Comparison of ENCODE assay signal across 8 mouse cellular contexts in the genomic region with DNA sequence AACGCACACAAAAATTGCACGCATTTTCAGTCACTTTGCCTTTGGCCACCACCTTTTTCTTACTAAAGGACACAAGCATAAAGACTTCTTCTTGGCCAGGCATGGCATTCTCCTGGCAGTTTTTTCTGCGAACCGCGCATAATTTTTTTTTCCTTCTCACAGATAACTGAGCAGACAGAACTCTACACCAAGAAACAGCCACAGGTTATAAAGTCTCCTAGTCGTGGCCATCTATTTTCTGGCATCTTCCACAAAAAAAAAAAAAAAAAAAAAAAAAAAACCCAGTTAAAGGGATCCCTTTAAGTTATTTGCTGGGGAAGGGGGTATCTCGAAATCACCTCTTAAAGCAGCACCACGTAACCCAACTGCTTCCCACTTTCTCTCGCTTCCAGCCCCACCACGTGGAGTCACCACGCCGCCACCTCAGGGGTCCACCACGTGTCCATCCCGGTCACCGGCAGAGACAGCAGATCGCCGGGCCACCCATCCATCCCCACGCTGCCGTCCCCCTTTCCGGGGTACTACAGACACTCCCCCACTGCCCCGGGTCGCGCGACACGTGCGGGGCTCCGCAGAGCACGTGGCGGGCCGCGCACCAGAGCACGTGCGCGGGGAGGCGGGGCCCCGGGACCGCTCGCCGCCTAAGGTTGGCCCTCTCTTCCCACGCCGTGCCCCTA. TPM values are rescaled to one million over a fixed set of nuclear protein-coding genes. Genes with fewer than 3 reads are reported as not detected.
A peak's percentile ranks its signal among the peaks of the same experiment; 100 is the strongest.
DNase-seq lines count a peak whose midpoint lies in the region; ATAC-seq and TF ChIP-seq lines count a peak whose summit lies in the region.

No protein-coding gene starts in this region.

- ATAC-seq in neural tube, embryonic 11.5 days (ENCODE audit: insufficient read depth, low FRiP score, low TSS enrichment) = no peak; the same call in 1 of the 2 replicates
- peak; percentile 30; the same call in 1 of the 2 replicates for ATAC-seq in limb, embryonic 14.5 days (ENCODE audit: low FRiP score, low read depth)
- no peak for ATAC-seq in stomach, embryonic 15.5 days (ENCODE audit: insufficient read depth, low FRiP score, low read depth)

- H3K9ac ChIP-seq in neural tube, embryonic 11.5 days (ENCODE audit: low read length) = peak overlapping the region; percentile 94
- peak overlapping the region; percentile 95 for H3K9ac ChIP-seq in limb, embryonic 14.5 days (ENCODE audit: low read depth, low read length, severe bottlenecking)
- H3K9ac ChIP-seq in stomach, embryonic 15.5 days = peak overlapping the region; percentile 90

- no peak for TF ChIP-seq CTCF in cerebellum, adult 2 months (IDR thresholded peaks at IDR 0.05; ENCODE audit: borderline replicate concordance, insufficient read depth, low read depth, low read length)

- H3K9me3 ChIP-seq in neural tube, embryonic 11.5 days (ENCODE audit: control insufficient read depth, low read length) = no peaks in the 10 kb centered on the region
- no peaks in the 10 kb centered on the region for H3K9me3 ChIP-seq in limb, embryonic 14.5 days (ENCODE audit: control insufficient read depth, low read length)
- H3K9me3 ChIP-seq in stomach, embryonic 15.5 days = no peaks in the 10 kb centered on the region

- no peak for DNase-seq in cerebellum, adult 2 months
- no peak for DNase-seq in cerebellum, postnatal 25 days
- no peak for DNase-seq in neural tube, embryonic 11.5 days (ENCODE audit: low spot score)
- DNase-seq in neural tube, embryonic 10.5 days (ENCODE audit: extremely low spot score, low spot score) = no peak
- peak; percentile 9 for DNase-seq in limb, embryonic 14.5 days (ENCODE audit: low spot score)
- DNase-seq in adrenal gland, adult 2 months = no peak
- DNase-seq in ovary, postnatal 14 days (ENCODE audit: low spot score) = no peak

- no peaks in the 10 kb centered on the region for H3K27me3 ChIP-seq in cerebellum, adult 2 months (ENCODE audit: control insufficient read depth, insufficient read depth, low read length)
- H3K27me3 ChIP-seq in neural tube, embryonic 11.5 days (ENCODE audit: control insufficient read depth, insufficient read depth, low read length) = no peaks in the 10 kb centered on the region
- H3K27me3 ChIP-seq in limb, embryonic 14.5 days (ENCODE audit: control insufficient read depth, insufficient read depth, low read length) = no peaks in the 10 kb centered on the region
- no peaks in the 10 kb centered on the region for H3K27me3 ChIP-seq in stomach, embryonic 15.5 days (replicated peaks)

- H3K4me1 ChIP-seq in cerebellum, adult 2 months (ENCODE audit: control insufficient read depth, insufficient read depth, low read length) = peaks cover 6% of the 10 kb centered on the region; the same call in 1 of the 2 replicates
- H3K4me1 ChIP-seq in neural tube, embryonic 11.5 days (ENCODE audit: control insufficient read depth, insufficient read depth, low read length) = peaks cover 17% of the 10 kb centered on the region; the same call in 1 of the 2 replicates
- H3K4me1 ChIP-seq in limb, embryonic 14.5 days (ENCODE audit: control insufficient read depth, insufficient read depth, low read length) = peaks cover 14% of the 10 kb centered on the region; the same call in 1 of the 2 replicates
- peaks cover 17% of the 10 kb centered on the region for H3K4me1 ChIP-seq in stomach, embryonic 15.5 days

- no peak for TF ChIP-seq POLR2A in cerebellum, adult 2 months (IDR thresholded peaks at IDR 0.05; ENCODE audit: borderline replicate concordance, insufficient read depth, low read length)
- no peak for TF ChIP-seq POLR2A in limb, embryonic 14.5 days (IDR thresholded peaks at IDR 0.05; ENCODE audit: borderline replicate concordance, extremely low read depth, insufficient read depth, insufficient read length)

- peaks cover 15% of the 10 kb centered on the region for H3K36me3 ChIP-seq in neural tube, embryonic 11.5 days (ENCODE audit: control insufficient read depth, insufficient read depth, low read length)
- peaks cover 43% of the 10 kb centered on the region for H3K36me3 ChIP-seq in limb, embryonic 14.5 days (ENCODE audit: control insufficient read depth, insufficient read depth, low read length)
- H3K36me3 ChIP-seq in stomach, embryonic 15.5 days = peaks cover 38% of the 10 kb centered on the region

- under 1% methylated on average over 41 of the region's 41 CpGs for WGBS in cerebellum, adult 2 months
- under 1% methylated on average over 20 of the region's 41 CpGs for WGBS in neural tube, embryonic 11.5 days
- 0% methylated on average over 30 of the region's 41 CpGs for WGBS in limb, embryonic 14.5 days
- under 1% methylated on average over 41 of the region's 41 CpGs for WGBS in stomach, embryonic 15.5 days

- peak overlapping the region; percentile 69 for H3K4me3 ChIP-seq in cerebellum, adult 2 months (replicated peaks; ENCODE audit: insufficient read depth, low read depth, low read length)
- H3K4me3 ChIP-seq in neural tube, embryonic 11.5 days (ENCODE audit: low read depth, low read length) = peak overlapping the region; percentile 89
- H3K4me3 ChIP-seq in limb, embryonic 14.5 days (replicated peaks; ENCODE audit: low read length) = peak overlapping the region; percentile 92
- H3K4me3 ChIP-seq in stomach, embryonic 15.5 days (replicated peaks) = peak overlapping the region; percentile 80

- H3K27ac ChIP-seq in cerebellum, adult 2 months (ENCODE audit: insufficient read depth, low read length) = no peak overlapping the region
- H3K27ac ChIP-seq in neural tube, embryonic 11.5 days (ENCODE audit: low read depth, low read length) = peak overlapping the region; percentile 97
- H3K27ac ChIP-seq in limb, embryonic 14.5 days (replicated peaks; ENCODE audit: low read depth, low read length) = peak overlapping the region; percentile 99
- H3K27ac ChIP-seq in stomach, embryonic 15.5 days = peak overlapping the region; percentile 100

- H3K4me2 ChIP-seq in neural tube, embryonic 11.5 days (ENCODE audit: low read depth) = peak overlapping the region; percentile 91
- H3K4me2 ChIP-seq in limb, embryonic 14.5 days (replicated peaks; ENCODE audit: low read depth, low read length, severe bottlenecking) = peak overlapping the region; percentile 62
- H3K4me2 ChIP-seq in stomach, embryonic 15.5 days = peak overlapping the region; percentile 73

RNA-seq across cellular contexts. Expression of a gene that starts 0.8 kb away (rescaled TPM):
- 105 and 134 TPM in 2 replicates for polyA plus RNA-seq in cerebellum, adult 2 months (2012; rRNA removed)
- 368 and 376 TPM in 2 replicates for polyA plus RNA-seq in neural tube, embryonic 11.5 days (2014; fragmentation: Nextera tagmentation; extraction: Ambion mirVana)
- polyA plus RNA-seq in limb, embryonic 14.5 days (2012; rRNA removed) = 63.5 and 201 TPM in 2 replicates
- polyA plus RNA-seq in limb, embryonic 14.5 days (2014; fragmentation: Nextera tagmentation; extraction: Ambion mirVana) = 286 and 299 TPM in 2 replicates
- polyA plus RNA-seq in stomach, embryonic 15.5 days (2015; fragmentation: Nextera tagmentation; extraction: Ambion mirVana) = 368 and 423 TPM in 2 replicates
- total RNA-seq in adrenal gland, adult 2 months (2021) = 100 to 1,000 TPM; 183 to 192 TPM
- polyA plus RNA-seq in adrenal gland, adult 2 months (2012; rRNA removed) = 4.8 and 8.9 TPM in 2 replicates

RNA-seq across cellular contexts. Expression of a gene that starts 55.7 kb away (rescaled TPM):
- polyA plus RNA-seq in cerebellum, adult 2 months (2012; rRNA removed) = 1.0 and 1.3 TPM in 2 replicates
- polyA plus RNA-seq in neural tube, embryonic 11.5 days (2014; fragmentation: Nextera tagmentation; extraction: Ambion mirVana) = 3.4 and 4.7 TPM in 2 replicates
- polyA plus RNA-seq in limb, embryonic 14.5 days (2012; rRNA removed) = 9.7 and 13.2 TPM in 2 replicates
- polyA plus RNA-seq in limb, embryonic 14.5 days (2014; fragmentation: Nextera tagmentation; extraction: Ambion mirVana) = 7.1 and 7.7 TPM in 2 replicates
- polyA plus RNA-seq in stomach, embryonic 15.5 days (2015; fragmentation: Nextera tagmentation; extraction: Ambion mirVana) = 4.6 and 5.5 TPM in 2 replicates
- under 1 TPM; 0.21 to 0.26 TPM for total RNA-seq in adrenal gland, adult 2 months (2021)
- 0.36 and 0.40 TPM in 2 replicates for polyA plus RNA-seq in adrenal gland, adult 2 months (2012; rRNA removed)
